Mouse (Mus musculus): ENCODE results near the gene Bach1.

The Bach1 gene

GRCm38 (mm10) chr16:87737842-87738639, 39.3 kb downstream of the Bach1 start:
- no peak for DNase-seq (ENCODE audit: low spot score in 2 of 2)

DNA sequence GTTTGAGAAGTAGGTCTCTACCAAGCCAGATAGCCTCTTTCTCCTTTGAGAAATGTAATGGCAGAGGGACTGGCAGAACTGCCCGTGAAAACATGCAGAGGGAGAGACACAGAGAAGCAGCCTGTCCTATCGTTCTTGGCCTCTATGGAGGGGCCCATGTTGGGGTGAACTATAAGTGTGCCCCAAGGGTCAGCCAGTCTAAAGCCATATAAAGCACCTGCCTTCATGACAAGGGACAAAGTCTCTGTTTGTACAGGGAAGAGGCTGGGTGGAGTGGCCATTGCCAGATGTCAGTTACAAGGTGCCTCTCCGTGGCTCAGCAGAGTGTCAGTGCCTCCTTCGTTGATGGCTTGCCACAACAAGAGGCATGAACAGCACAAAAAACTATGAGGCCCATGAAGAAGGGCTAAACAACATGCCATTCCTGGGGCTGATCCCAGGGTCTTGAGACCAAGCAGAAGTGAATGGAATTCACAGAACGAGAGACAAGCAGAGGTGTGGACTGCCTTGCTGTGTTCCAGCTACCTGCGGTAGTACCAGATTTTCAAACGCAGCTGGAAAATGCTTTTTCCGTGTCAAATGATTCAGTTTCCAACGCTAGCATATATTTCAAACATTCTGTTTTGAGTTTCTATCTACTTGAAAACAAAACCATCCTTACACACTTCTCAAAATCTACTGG, 42.4 kb downstream of the Bach1 start:
- DNase-seq (ENCODE audit: low spot score in 2 of 2) = no peak

DNA sequence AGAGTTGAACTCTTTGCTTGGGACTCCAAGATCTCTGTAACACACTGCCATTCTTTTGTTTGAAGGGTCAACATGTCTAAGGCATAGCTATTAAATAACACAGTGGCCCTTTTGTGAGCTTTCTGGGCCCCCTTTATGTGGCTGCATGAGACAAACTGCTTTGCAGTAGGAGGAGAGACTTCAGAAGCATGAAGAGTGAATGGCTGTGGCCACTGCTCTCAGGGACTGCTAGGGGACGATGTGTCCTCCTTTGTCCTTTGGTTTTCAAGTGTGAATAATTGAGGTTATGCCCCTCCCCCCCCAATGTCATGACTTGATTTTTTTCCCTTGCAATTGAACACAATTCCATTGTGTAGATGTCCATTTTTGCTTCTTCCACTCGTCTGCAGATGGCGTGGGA, 44.9 kb downstream of the Bach1 start:
- no peak for DNase-seq (ENCODE audit: low spot score in 2 of 2)

- DNase-seq (ENCODE audit: low spot score in 2 of 2) = no peak
Measured at GRCm38 (mm10) chr16:87744338-87744737, 45.6 kb downstream of the Bach1 start.

DNA sequence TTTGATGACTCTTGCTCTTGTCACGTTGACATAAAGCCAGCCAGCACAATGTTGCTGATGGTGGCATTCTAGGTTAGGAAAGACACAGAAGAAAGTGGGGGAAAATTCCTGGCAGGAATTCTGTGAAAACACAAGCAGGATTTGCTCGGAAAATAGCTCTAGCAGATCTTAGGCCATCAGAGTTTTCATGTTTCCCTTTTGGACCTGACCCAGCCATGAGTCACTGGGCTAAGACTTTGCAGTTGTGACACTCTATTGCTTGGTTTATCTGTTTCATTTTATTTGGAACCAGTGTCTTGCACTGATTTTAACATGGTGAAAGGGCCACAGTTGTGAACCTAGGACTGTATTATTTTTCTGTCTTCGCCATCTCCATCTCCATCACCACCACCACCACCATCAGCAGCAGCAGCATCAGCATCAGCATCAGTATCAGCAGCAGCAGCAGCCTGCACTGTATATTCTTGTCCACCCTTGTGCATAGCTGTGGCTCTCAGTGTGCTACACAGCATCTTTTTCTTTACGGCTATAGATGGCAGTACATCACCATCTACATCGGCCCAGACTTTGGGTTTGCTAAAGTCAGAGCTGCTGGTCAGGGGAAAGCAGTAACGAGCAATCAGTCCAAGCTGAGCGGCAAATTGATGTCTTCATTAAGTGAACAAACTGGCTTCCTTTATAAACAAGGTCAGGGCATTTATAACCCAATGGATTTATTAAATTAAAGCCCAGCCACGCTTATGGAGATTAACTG, 46.6 kb downstream of the Bach1 start:
- no peak for DNase-seq (ENCODE audit: low spot score in 2 of 2)

- peak; percentile 59 to 64 for DNase-seq (ENCODE audit: low spot score in 2 of 2)
Measured at GRCm38 (mm10) chr16:87746728-87747127, 48.0 kb downstream of the Bach1 start.

DNA sequence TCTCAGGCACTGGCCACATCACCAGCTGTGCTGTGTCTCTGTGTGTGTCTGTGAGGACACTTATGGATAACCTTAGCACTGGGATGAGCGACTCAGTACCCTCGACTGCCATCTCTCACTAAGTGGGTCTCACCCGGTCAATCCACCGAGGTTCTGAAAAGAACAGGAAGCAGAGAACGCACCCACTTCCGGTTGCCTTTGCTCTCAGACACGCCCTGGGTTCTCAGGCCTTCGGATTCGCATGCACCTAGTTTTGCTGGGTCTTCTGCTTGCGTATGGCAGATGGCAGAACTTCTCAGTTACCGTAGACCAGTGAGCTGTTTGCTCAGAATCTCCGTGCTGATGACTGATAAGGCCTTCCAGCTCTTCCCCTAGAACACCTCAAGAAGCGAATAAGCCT, 52.5 kb downstream of the Bach1 start:
- no peak for DNase-seq (ENCODE audit: low spot score in 2 of 2)

DNA sequence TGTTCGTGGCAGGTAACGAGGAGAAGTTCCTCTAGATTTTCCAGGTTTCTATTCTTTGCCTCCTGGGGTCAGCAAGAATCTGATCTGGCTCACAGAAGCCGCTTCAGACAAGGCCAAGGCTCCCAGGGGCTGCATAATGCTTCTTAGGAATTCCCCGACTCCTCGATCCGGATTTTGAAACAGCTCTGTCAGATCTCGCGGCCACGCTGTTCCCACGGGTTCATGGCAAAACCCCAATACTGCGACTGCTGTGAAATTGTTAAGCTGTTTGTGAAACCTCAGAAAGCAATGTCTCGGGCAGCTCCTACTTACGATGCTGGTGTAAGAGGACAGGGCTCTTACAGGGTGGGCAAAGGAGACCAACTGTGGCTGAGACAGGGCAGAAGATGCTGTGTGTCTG, 53.7 kb downstream of the Bach1 start:
- no peak for DNase-seq (ENCODE audit: low spot score in 2 of 2)

GRCm38 (mm10) chr16:87754858-87755257, 56.1 kb downstream of the Bach1 start:
- DNase-seq (ENCODE audit: low spot score in 2 of 2) = peak; percentile 17 to 18

DNA sequence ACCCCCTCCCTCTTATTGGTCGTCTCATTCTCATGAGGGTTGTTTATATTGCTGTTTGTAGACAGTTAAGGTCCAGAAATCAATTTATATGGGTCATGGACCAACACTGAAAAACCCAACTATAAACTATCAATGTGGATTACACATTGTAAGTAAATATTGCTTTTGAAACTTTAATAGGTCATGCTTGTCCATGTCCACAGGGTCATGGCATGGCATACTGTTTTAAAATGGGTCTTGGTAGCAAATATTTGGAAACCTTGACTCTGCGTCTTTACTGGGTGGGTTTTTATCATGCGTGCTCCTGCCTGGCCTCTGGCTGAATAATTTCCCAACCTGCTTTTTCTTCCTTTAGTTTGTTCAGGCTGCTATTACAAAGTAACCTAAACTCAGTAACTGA, 57.2 kb downstream of the Bach1 start:
- no peak for DNase-seq (ENCODE audit: low spot score in 2 of 2)

DNA sequence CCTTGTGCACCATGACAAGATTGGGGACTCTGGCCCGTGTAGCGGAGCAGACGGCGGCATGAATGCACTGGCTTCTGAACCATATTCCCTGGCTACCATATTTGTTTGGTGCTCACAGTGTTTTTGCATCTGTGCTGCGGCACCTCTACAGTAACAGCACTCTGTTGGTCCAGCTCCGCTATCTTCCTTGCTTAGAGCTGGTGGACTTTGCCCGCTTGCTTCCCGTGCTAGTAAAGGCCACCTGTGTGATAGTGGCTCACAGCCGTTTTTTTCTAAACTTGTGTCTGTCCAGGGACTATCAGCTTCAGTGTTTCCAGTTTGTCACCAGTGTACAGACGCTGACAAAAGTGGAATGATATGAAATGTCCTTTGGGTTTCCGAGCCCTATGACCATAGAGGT, 59.3 kb downstream of the Bach1 start:
- DNase-seq (ENCODE audit: low spot score in 2 of 2) = no peak

DNA sequence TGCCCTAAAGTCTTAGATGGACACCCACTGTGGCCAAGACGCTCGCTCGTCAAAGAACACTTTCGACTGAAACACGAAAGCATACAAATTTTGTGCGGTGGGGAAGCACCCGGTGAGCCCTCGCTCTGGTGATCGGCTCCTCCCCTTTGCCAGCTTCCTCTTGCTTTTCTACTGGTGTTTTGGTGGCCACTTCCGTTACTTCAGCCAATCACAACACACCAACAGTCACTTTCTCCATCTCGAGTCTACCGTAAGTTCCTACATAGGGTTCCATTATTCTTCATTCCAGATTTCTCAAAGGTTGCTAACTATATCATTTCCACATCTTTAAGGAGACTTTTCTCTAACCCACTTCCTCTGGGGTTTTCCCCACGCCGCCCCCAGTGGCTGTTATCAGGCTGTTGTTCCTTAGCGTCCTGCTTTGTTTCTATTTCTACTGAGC, 65.9 kb downstream of the Bach1 start:
- DNase-seq (ENCODE audit: low spot score in 2 of 2) = no peak

DNA sequence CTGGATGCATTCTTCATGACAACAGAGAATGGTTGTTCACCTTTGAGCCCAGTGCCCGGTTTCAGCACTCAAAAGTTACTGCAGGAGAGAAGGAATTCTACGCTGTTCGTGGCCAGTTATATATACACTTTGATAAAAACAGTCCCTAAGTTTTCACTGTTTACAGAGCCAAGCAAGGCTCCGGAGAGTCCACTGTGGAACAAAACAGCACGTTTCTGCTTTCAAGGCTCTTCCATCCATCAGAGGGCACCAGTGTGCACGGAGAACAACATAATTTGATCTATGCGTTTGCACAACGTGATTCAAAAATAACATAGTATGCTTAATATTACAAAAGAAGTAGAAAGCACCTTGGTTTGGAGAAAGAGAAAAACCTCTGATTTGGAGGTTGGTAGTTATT, 67.2 kb downstream of the Bach1 start:
- no peak for DNase-seq (ENCODE audit: low spot score in 2 of 2)

DNA sequence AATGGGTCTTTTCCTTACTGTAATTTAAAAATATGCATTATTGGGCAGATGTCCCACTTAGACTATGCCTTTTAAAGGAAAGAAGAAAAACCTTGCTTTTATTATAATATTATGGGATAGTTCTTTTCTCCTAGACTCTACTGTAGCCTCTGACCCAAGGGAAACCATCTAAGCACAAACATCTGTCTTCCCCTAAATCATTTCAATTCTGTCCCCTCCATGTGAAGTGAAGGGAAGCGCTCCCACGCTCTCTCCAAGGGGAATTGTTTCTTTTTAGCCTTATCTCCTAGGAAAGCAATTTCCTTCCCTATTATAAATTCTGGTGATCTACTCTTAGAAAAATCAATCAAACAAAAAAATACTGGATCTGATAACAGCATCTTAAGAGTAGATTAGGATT, 71.8 kb downstream of the Bach1 start:
- no peak for DNase-seq (ENCODE audit: low spot score in 2 of 2)

DNA sequence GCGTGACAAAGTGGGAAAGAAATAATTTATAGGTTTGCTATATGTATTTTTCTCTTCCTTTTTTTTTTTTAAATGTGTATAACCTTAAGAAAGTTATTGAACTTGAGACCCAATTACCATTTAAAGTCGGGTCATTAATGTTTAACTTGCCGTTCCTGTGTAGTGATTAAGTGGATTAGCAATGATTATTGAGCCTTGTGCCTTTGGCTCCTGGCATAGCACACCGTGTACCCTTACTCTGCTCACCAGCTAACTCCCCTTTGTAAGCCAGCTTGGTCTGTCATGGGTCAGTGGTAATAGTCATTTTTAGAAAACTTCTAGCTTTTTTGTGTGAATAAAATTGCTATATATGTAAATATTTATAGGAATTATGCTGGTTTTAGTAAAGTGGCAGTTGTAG, 73.2 kb downstream of the Bach1 start:
- no peak for DNase-seq (ENCODE audit: low spot score in 2 of 2)

GRCm38 (mm10) chr16:87774398-87774797, 75.7 kb downstream of the Bach1 start:
- DNase-seq (ENCODE audit: low spot score in 2 of 2) = no peak

GRCm38 (mm10) chr16:87777373-87777772, 78.6 kb downstream of the Bach1 start:
- DNase-seq (ENCODE audit: low spot score in 2 of 2) = no peak

DNA sequence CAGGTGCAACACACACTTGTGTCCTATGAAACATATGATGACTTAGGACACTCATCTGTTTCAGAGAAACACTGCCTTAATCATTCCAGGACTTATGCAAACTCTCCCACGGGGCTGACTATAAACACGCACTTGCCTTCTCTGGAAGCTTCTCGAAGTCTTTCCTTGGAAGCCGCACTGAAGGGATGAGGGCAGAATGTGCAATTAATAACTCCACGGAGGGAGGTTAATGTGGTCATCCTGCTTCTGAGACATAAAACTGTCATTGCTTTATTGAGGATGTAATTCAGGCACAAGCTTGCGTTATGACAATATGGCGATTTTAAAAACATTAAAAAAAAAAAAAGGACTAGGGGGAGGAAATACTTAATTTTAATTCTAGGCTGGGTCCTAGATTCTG, 82.9 kb downstream of the Bach1 start:
- DNase-seq (ENCODE audit: low spot score in 2 of 2) = no peak
